Mouse (Mus musculus) adrenal gland, adult (tissue): Measurements from ENCODE around the gene Stard13.

ENCODE experiments used
- DNase-seq, 2 experiments: peaks; one replicate each; pipeline ENCODE4 v3.0.0; 2022 to 2023; ENCODE audit warnings: low spot score in 1 of 2; ENCODE audit not compliant: inconsistent age in 2 of 2

Stard13 gene

GRCm38 (mm10) chr5:151233400-151234031 is at the start of gene Stard13:
Gene Stard13, minus strand, starts transcription at chr5:151233836.
- DNase-seq: peak; percentile 32 to 74

GRCm38 (mm10) chr5:151279531-151279930 is 45.9 kb upstream of the Stard13 start:
- no peak for DNase-seq

GRCm38 (mm10) chr5:151277927-151278326 is 44.3 kb upstream of the Stard13 start:
- DNase-seq: no peak

GRCm38 (mm10) chr5:151275986-151276385 is 42.4 kb upstream of the Stard13 start:
- peak; percentile 10 to 69 for DNase-seq

- DNase-seq: peak in 1 of 2 experiments; percentile 43
These were observed 40.6 kb upstream of the Stard13 start for GRCm38 (mm10) chr5:151274265-151274664.

- DNase-seq: no peak
These were observed 37.2 kb upstream of the Stard13 start for GRCm38 (mm10) chr5:151270815-151271214.

- DNase-seq: no peak
These were observed 33.4 kb upstream of the Stard13 start for GRCm38 (mm10) chr5:151266896-151267634.

- DNase-seq: no peak
These were observed 27.9 kb upstream of the Stard13 start for GRCm38 (mm10) chr5:151261558-151261957.

- DNase-seq: no peak
These were observed 18.6 kb upstream of the Stard13 start for GRCm38 (mm10) chr5:151252213-151252612.

GRCm38 (mm10) chr5:151251656-151252055 is 18.0 kb upstream of the Stard13 start:
- DNase-seq: no peak

- no peak for DNase-seq
These were observed 15.3 kb upstream of the Stard13 start for GRCm38 (mm10) chr5:151248671-151249620.

- no peak for DNase-seq
These were observed 14.4 kb upstream of the Stard13 start for GRCm38 (mm10) chr5:151248084-151248483.

- DNase-seq: peak in 1 of 2 experiments; percentile 29
These were observed 13.7 kb upstream of the Stard13 start for GRCm38 (mm10) chr5:151247115-151247875.

GRCm38 (mm10) chr5:151246287-151246686 is 12.7 kb upstream of the Stard13 start:
- no peak for DNase-seq

- no peak for DNase-seq
These were observed 11.9 kb upstream of the Stard13 start for GRCm38 (mm10) chr5:151245571-151245970.

GRCm38 (mm10) chr5:151238730-151239129 is 5.1 kb upstream of the Stard13 start:
- no peak for DNase-seq

GRCm38 (mm10) chr5:151236411-151236810 is 2.8 kb upstream of the Stard13 start:
- no peak for DNase-seq

- no peak for DNase-seq
These were observed 898 bp downstream of the Stard13 start for GRCm38 (mm10) chr5:151232576-151233299.

GRCm38 (mm10) chr5:151231861-151232260 is 1.8 kb downstream of the Stard13 start:
- DNase-seq: no peak

- DNase-seq: peak in 1 of 2 experiments; percentile 45
These were observed 2.2 kb downstream of the Stard13 start for GRCm38 (mm10) chr5:151231411-151231810.
